Mouse (Mus musculus) liver, embryonic 14.5 days (tissue): ENCODE data around the gene Clns1a. TPM values are rescaled to one million over a fixed set of nuclear protein-coding genes. Genes with fewer than 3 reads are reported as not detected.

ENCODE experiments used
- ATAC-seq: fragments of 200-750 bp; cut with Nextera tagmentation; 2 replicates; pipeline ENCODE4 v1.8.0; 2017; ENCODE audit warnings: moderate number of reproducible peaks, mild to moderate bottlenecking, moderate library complexity; ENCODE audit not compliant: insufficient read depth
- DNase-seq, 3 experiments: peaks; one replicate each; pipeline ENCODE4 v3.0.0-alpha.2; 2012 to 2013; ENCODE audit warnings: low read depth in 3 of 3, low spot score in 3 of 3
- H3K27ac ChIP-seq: fragments of 300-500 bp; sonication (generic); 2 replicates; pipeline ENCODE4 v1.5.1; 2014; ENCODE audit warnings: moderate library complexity, mild to moderate bottlenecking, control low read depth, inconsistent platforms
- H3K27me3 ChIP-seq: fragments of 300-500 bp; sonication (generic); 2 replicates; pipeline ENCODE4 v1.6.1; 2014; ENCODE audit warnings: mild to moderate bottlenecking, low read length, moderate library complexity; ENCODE audit not compliant: control insufficient read depth, insufficient read depth
- H3K36me3 ChIP-seq: fragments of 300-500 bp; sonication (generic); replicated peaks from 2 replicates; pipeline ENCODE4 v1.6.1; 2014; ENCODE audit warnings: low read depth; ENCODE audit not compliant: control insufficient read depth, insufficient read depth
- H3K4me1 ChIP-seq, 2 experiments: fragments of 200-500 bp in 1 of 2; fragments of 300-500 bp in 1 of 2; sonication (generic) in 1 of 2; replicated peaks; 2 replicates each; pipeline ENCODE4 v1.6.1; 2012 to 2014; ENCODE audit warnings: antibody characterized with exemption in 1 of 2, inconsistent platforms in 1 of 2, low read length in 1 of 2; ENCODE audit not compliant: control insufficient read depth in 2 of 2, insufficient read depth in 2 of 2
- H3K4me2 ChIP-seq: fragments of 300-500 bp; sonication (generic); 2 replicates; pipeline ENCODE4 v1.6.1; 2014; ENCODE audit warnings: low read depth, mild to moderate bottlenecking, control low read depth, moderate library complexity
- H3K4me3 ChIP-seq, 2 experiments: fragments of 200-500 bp in 1 of 2; fragments of 300-500 bp in 1 of 2; sonication (generic) in 1 of 2; 2 replicates each; pipeline ENCODE4 v1.5.1; 2012 to 2014; ENCODE audit warnings: low read depth in 2 of 2, low read length in 2 of 2, mild to moderate bottlenecking in 2 of 2, control low read depth in 1 of 2, inconsistent platforms in 1 of 2, moderate library complexity in 1 of 2; ENCODE audit not compliant: insufficient read depth in 1 of 2
- H3K9ac ChIP-seq: fragments of 300-500 bp; sonication (generic); replicated peaks from 2 replicates; pipeline ENCODE4 v1.6.1; 2014; ENCODE audit warnings: mild to moderate bottlenecking, control low read depth, moderate library complexity
- H3K9me3 ChIP-seq: fragments of 300-500 bp; sonication (generic); 2 replicates; pipeline ENCODE4 v1.6.1; 2016; ENCODE audit warnings: low read length, mixed read lengths; ENCODE audit not compliant: control insufficient read depth
- CTCF ChIP-seq: IDR thresholded peaks from 2 replicates; pipeline ENCODE4 v1.5.1; 2016; ENCODE audit warnings: antibody characterized with exemption, low read depth, control low read depth
- EP300 ChIP-seq: IDR thresholded peaks from 2 replicates; pipeline ENCODE4 v1.6.1; 2016; ENCODE audit warnings: antibody characterized with exemption, low read depth
- WGBS: fragments of 180-500 bp; shearing (Covaris S2); extraction: QIAGEN DNeasy Blood & Tissue Kit; methylation state at CpG from one replicate; pipeline ENCODE4 v1.1.7; 2014; ENCODE audit not compliant: insufficient replicate concordance; 5-methylcytosine and 5-hydroxymethylcytosine counted together
- polyA plus RNA-seq, 2 experiments: library from polyadenylated mRNA; depleted of rRNA in 1 of 2; stranded (reverse) in 1 of 2; unstranded in 1 of 2; fragments of >200 nt; fragmentation: Nextera tagmentation in 1 of 2; extraction: Ambion mirVana in 1 of 2; gene quantifications; 2 replicates each; pipeline versions ENCODE4 v1.2.1 to v1.2.3; 2012 to 2014

The Clns1a gene
- polyA plus RNA-seq, 2 experiments = 36.5 to 65.4 TPM

GRCm38 (mm10) chr7:97741756-97742291 is 45.4 kb downstream of the Clns1a start:
- peaks cover 22 to 42% of the 10 kb centered on the region in 2 experiments for H3K4me1 ChIP-seq
- H3K27ac ChIP-seq = no peak overlapping the region; the same call in 1 of the 2 replicates
- H3K4me3 ChIP-seq = no peak overlapping the region
- peak; percentile 31; the same call in 1 of the 2 replicates for TF ChIP-seq CTCF
- 0 out of 2 replicates have a peak, but pooled peaks have one; percentile 18 for TF ChIP-seq EP300
- no peak overlapping the region for H3K9ac ChIP-seq
- H3K4me2 ChIP-seq = no peak overlapping the region
- DNase-seq = peak in 1 of 3 experiments; percentile 37
- no peaks in the 10 kb centered on the region for H3K27me3 ChIP-seq
- 10% methylated on average over 1 of the region's 1 CpGs for WGBS
- no peak for ATAC-seq
- no peaks in the 10 kb centered on the region for H3K9me3 ChIP-seq
- no peaks in the 10 kb centered on the region for H3K36me3 ChIP-seq

GRCm38 (mm10) chr7:97745299-97745698 is 48.9 kb downstream of the Clns1a start:
- H3K9me3 ChIP-seq = no peaks in the 10 kb centered on the region
- ATAC-seq = no peak
- DNase-seq = peak in 2 of 3 experiments; percentile 57 to 66
- 3% methylated on average over 3 of the region's 3 CpGs for WGBS
- no peak overlapping the region for H3K4me2 ChIP-seq
- no peaks in the 10 kb centered on the region for H3K27me3 ChIP-seq
- no peaks in the 10 kb centered on the region for H3K36me3 ChIP-seq
- no peak overlapping the region for H3K9ac ChIP-seq
- TF ChIP-seq EP300 (no peak), CTCF (peak; percentile 90)
- H3K27ac ChIP-seq = no peak overlapping the region
- H3K4me1 ChIP-seq = peaks cover 39 to 56% of the 10 kb centered on the region in 2 experiments
- H3K4me3 ChIP-seq = no peak overlapping the region

GRCm38 (mm10) chr7:97747176-97747707 is 50.8 kb downstream of the Clns1a start:
- TF ChIP-seq CTCF = peak; percentile 9; the same call in 1 of the 2 replicates
- TF ChIP-seq EP300 = peak; percentile 70; the same call in 1 of the 2 replicates
- DNase-seq (peak; percentile 66 to 80 (median 71)), ATAC-seq (peak; percentile 88)
- 11% methylated on average over 4 of the region's 4 CpGs for WGBS
- Histone ChIP-seq H3K4me1 (peaks cover 31 to 41% of the 10 kb centered on the region in 2 experiments), H3K9me3 (no peaks in the 10 kb centered on the region), H3K9ac (peak overlapping the region; percentile 67), H3K4me3 (no peak overlapping the region), H3K36me3 (no peaks in the 10 kb centered on the region), H3K27me3 (no peaks in the 10 kb centered on the region), H3K27ac (peak overlapping the region; percentile 89), H3K4me2 (peak overlapping the region; percentile 87)

- Histone ChIP-seq H3K27me3 (no peaks in the 10 kb centered on the region), H3K9ac (peak overlapping the region; percentile 67), H3K4me2 (peak overlapping the region; percentile 87), H3K9me3 (no peaks in the 10 kb centered on the region), H3K27ac (peak overlapping the region; percentile 89), H3K4me1 (peaks cover 31 to 39% of the 10 kb centered on the region in 2 experiments), H3K4me3 (peak overlapping the region; percentile 27 to 40; a peak in 3 of 4 replicates), H3K36me3 (no peaks in the 10 kb centered on the region)
- 19% methylated on average over 28 of the region's 28 CpGs for WGBS
- no peak for TF ChIP-seq EP300
- TF ChIP-seq CTCF = peak; percentile 96
- ATAC-seq (peak; percentile 27; the same call in 1 of the 2 replicates), DNase-seq (peak; percentile 66 to 73 (median 68))
Observed at GRCm38 (mm10) chr7:97747787-97748497, 51.5 kb downstream of the Clns1a start.
